ENCODE assay signal across 17 mouse cellular contexts in genomic region chr4:57622816-57623215, GRCm38 (mm10). TPM values are rescaled to one million over a fixed set of nuclear protein-coding genes. Genes with fewer than 3 reads are reported as not detected.
DNase-seq lines count a peak whose midpoint lies in the region; ATAC-seq and TF ChIP-seq lines count a peak whose summit lies in the region.
"Had no signal": no experiment of that assay in that cellular context is flagged by ENCODE, and none has a peak within 500 bp of the region (broad histone marks: within the 10 kb centered on the region; RNA-seq: fewer than 3 reads in every experiment).

No protein-coding gene starts in this region.

- peak; percentile 47 to 67 for DNase-seq in heart, adult 18-20 months
- DNase-seq in heart, postnatal 25 days (ENCODE audit: low spot score): no peak
- no peak for DNase-seq in CH12.LX (ENCODE audit: extremely low read depth)
- DNase-seq in left cerebral cortex, adult 9 months (ENCODE audit: low spot score in 2 of 2): peak; percentile 42 to 58
- no peak for DNase-seq in urinary bladder, adult 2 months (ENCODE audit: low spot score)
- DNase-seq in adrenal gland, adult 8-10 months: no peak
- no peak for DNase-seq in testis, postnatal 10 days (ENCODE audit: low spot score)
- DNase-seq: adrenal gland, postnatal 10 days; B cell, adult 2 months; cerebellum, adult 8-10 months; liver, postnatal 0 days; lung, postnatal 36 days had no signal

- no peak overlapping the region for H3K4me3 ChIP-seq in CH12.LX (replicated peaks in 1 of 3; ENCODE audit: low read depth in 2 of 3, low read length in 2 of 3, poor library complexity in 1 of 3)
- H3K4me3 ChIP-seq in heart, embryonic 11.5 days (ENCODE audit: low read depth, low read length): no peak overlapping the region
- H3K4me3 ChIP-seq: kidney, embryonic 15.5 days; limb, embryonic 15.5 days; midbrain, embryonic 10.5 days had no signal

- intact Hi-C loops in heart, postnatal 25 days (cut with DNase I): no loop called here

- dilution Hi-C loops in CH12.LX (cut with MboI; ENCODE audit: extremely low pct_ligation_motif_present, extremely low pct_unique_long_range_greater_than_20kb, low sequenced_read_pairs): no loop called here

- no peak for TF ChIP-seq CTCF in CH12.LX (conservative IDR thresholded peaks at IDR 0.05 in 1 of 2, IDR thresholded peaks at IDR 0.05 in 1 of 2; ENCODE audit: low read depth in 2 of 2, low read length in 2 of 2)

- no peaks in the 10 kb centered on the region for H3K36me3 ChIP-seq in CH12.LX (replicated peaks in 1 of 2; ENCODE audit: control insufficient read depth in 1 of 2, insufficient read depth in 1 of 2, low read length in 1 of 2)
- H3K36me3 ChIP-seq in heart, embryonic 11.5 days (ENCODE audit: control insufficient read depth, insufficient read depth, low read length): 0 out of 2 replicates have a peak, but pooled peaks cover 2% of the 10 kb centered on the region
- H3K36me3 ChIP-seq: kidney, embryonic 15.5 days; limb, embryonic 15.5 days; midbrain, embryonic 10.5 days had no signal

- peaks cover 2% of the 10 kb centered on the region for H3K9me3 ChIP-seq in CH12.LX (replicated peaks; ENCODE audit: low read length)
- no peaks in the 10 kb centered on the region for H3K9me3 ChIP-seq in heart, embryonic 11.5 days (replicated peaks; ENCODE audit: control insufficient read depth, low read length)
- H3K9me3 ChIP-seq: kidney, embryonic 15.5 days; limb, embryonic 15.5 days had no signal

- in situ Hi-C loops in CH12.LX (cut with MboI; ENCODE audit: low pct_ligation_motif_present, low pct_unique_long_range_greater_than_20kb, low sequenced_read_pairs): loop anchor here (25.0 kb wide), 1 partner anchor 161 kb away; no protein-coding TSS in a partner anchor

- TF ChIP-seq POLR2A in CH12.LX (IDR thresholded peaks at IDR 0.05; ENCODE audit: low read depth, low read length): no peak

- no peak for TF ChIP-seq EP300 in CH12.LX (IDR thresholded peaks at IDR 0.05; ENCODE audit: low read length)

- H3K27me3 ChIP-seq in CH12.LX (replicated peaks): no peaks in the 10 kb centered on the region
- no peaks in the 10 kb centered on the region for H3K27me3 ChIP-seq in heart, embryonic 11.5 days (ENCODE audit: control insufficient read depth, insufficient read depth, low read length)
- H3K27me3 ChIP-seq: kidney, embryonic 15.5 days; limb, embryonic 15.5 days had no signal

- no peak for TF ChIP-seq RAD21 in CH12.LX (IDR thresholded peaks at IDR 0.05; ENCODE audit: low read depth, low read length)

- no peak for ATAC-seq in heart, embryonic 11.5 days (replicated peaks; ENCODE audit: insufficient number of reproducible peaks, low FRiP score, low TSS enrichment)
- ATAC-seq: liver, postnatal 0 days had no signal

- H3K79me2 ChIP-seq in CH12.LX (replicated peaks; ENCODE audit: control insufficient read depth, extremely low read depth, insufficient read depth, poor library complexity, severe bottlenecking): no peaks in the 10 kb centered on the region

- H3K9ac ChIP-seq in CH12.LX (ENCODE audit: insufficient read depth, low read depth): no peak overlapping the region
- H3K9ac ChIP-seq in heart, embryonic 11.5 days (ENCODE audit: low read depth, low read length): no peak overlapping the region
- H3K9ac ChIP-seq: kidney, embryonic 15.5 days; limb, embryonic 15.5 days; liver, postnatal 0 days had no signal

- H3K4me2 ChIP-seq in CH12.LX (ENCODE audit: insufficient read depth, low read depth, poor library complexity, severe bottlenecking): peak overlapping the region; percentile 30
- peak overlapping the region; percentile 40 for H3K4me2 ChIP-seq in heart, embryonic 11.5 days
- H3K4me2 ChIP-seq: kidney, embryonic 15.5 days; limb, embryonic 15.5 days had no signal

- H3K27ac ChIP-seq in CH12.LX (ENCODE audit: insufficient read depth, low read depth): no peak overlapping the region
- peak overlapping the region; percentile 62; the same call in 1 of the 2 replicates for H3K27ac ChIP-seq in heart, embryonic 11.5 days (ENCODE audit: low read depth, low read length)
- H3K27ac ChIP-seq: kidney, embryonic 15.5 days; limb, embryonic 15.5 days; midbrain, embryonic 10.5 days had no signal

- H3K4me1 ChIP-seq in CH12.LX (ENCODE audit: control insufficient read depth in 1 of 2, insufficient read depth in 2 of 2): no peaks in the 10 kb centered on the region
- H3K4me1 ChIP-seq in heart, embryonic 11.5 days (ENCODE audit: control insufficient read depth, insufficient read depth, low read length): peaks cover 18% of the 10 kb centered on the region
- H3K4me1 ChIP-seq: kidney, embryonic 15.5 days; midbrain, embryonic 10.5 days had no signal

- WGBS in heart, embryonic 11.5 days (ENCODE audit: insufficient replicate concordance): 47% methylated on average over 7 of the region's 7 CpGs

TF ChIP-seq in CH12.LX, 34 proteins besides CTCF, POLR2A, EP300 and RAD21:
- no peak for TF ChIP-seq CHD2 (IDR thresholded peaks at IDR 0.05; ENCODE audit: low read length)
- no peak for TF ChIP-seq NRF1 (IDR thresholded peaks at IDR 0.05; ENCODE audit: low read depth, low read length)
- no peak for TF ChIP-seq PAX5 (IDR thresholded peaks at IDR 0.05; ENCODE audit: low read length)
- no peak for TF ChIP-seq USF2 (conservative IDR thresholded peaks at IDR 0.05; ENCODE audit: low read depth, low read length)
- TF ChIP-seq BHLHE40 (IDR thresholded peaks at IDR 0.05; ENCODE audit: low read depth, low read length): no peak
- no peak for TF ChIP-seq MAX (IDR thresholded peaks at IDR 0.05; ENCODE audit: low read length)
- TF ChIP-seq TCF12 (IDR thresholded peaks at IDR 0.05; ENCODE audit: low read depth, low read length): no peak
- TF ChIP-seq JUND (conservative IDR thresholded peaks at IDR 0.05; ENCODE audit: low read depth, low read length): no peak

RNA-seq across cellular contexts. Expression of gene Pakap, which starts 54.8 kb away (rescaled TPM):
- 10 to 100 TPM; 35.7 to 40.6 TPM for total RNA-seq in heart, adult 18-20 months (2021)
- 10 to 100 TPM; 37.4 to 44.3 TPM for total RNA-seq in heart, postnatal 25 days (2021)
- not detected in 2 replicates for total RNA-seq in CH12.LX (2012; rRNA removed)
- 0.08 TPM in 1 of 2 replicates, not detected in the other for total RNA-seq in CH12.LX (2014; rRNA removed)
- 0.07 and 0.14 TPM in 2 replicates for polyA plus RNA-seq in CH12.LX (2012; ENCODE audit: insufficient read length, low read depth)
- polyA plus RNA-seq in heart, embryonic 11.5 days (2014; fragmentation: Nextera tagmentation; extraction: Ambion mirVana): 46.0 and 64.7 TPM in 2 replicates
- 3.6 and 6.4 TPM in 2 replicates for polyA plus RNA-seq in urinary bladder, adult 2 months (2012; rRNA removed)
- total RNA-seq in adrenal gland, adult 8-10 months (2022): 10 to 100 TPM; 35.3 to 97.4 (median 63.1) TPM
- total RNA-seq: monocyte, adult 5-6 weeks had no signal

Comparison
In these comparisons a context has a peak if more than half of its experiments do, and no peak if none do; other contexts are left out.
1. DNase-seq: peak in heart, adult 18-20 months (2 of 2) and left cerebral cortex, adult 9 months (2 of 2); none in heart, postnatal 25 days (single experiment), CH12.LX (single experiment), urinary bladder, adult 2 months (single experiment), adrenal gland, adult 8-10 months (single experiment) and testis, postnatal 10 days (single experiment).
2. RNA of gene Pakap, which starts 54.8 kb away (total RNA-seq): 35.3 to 97.4 TPM in adrenal gland, adult 8-10 months, 37.4 to 44.3 TPM in heart, postnatal 25 days and 35.7 to 40.6 TPM in heart, adult 18-20 months; 0.08 TPM in CH12.LX; every median in the first group is over 10 times any median in the second.